Mouse (Mus musculus) 3134 (cell line): ENCODE data around the gene Nutf2-ps1.

Source experiments
- DNase-seq: peaks from one replicate; pipeline ENCODE4 v3.0.0-alpha.2; 2011; ENCODE audit warnings: low spot score; ENCODE audit not compliant: insufficient read length; ENCODE audit errors: extremely low read depth

Nutf2-ps1 gene

GRCm38 (mm10) chr19:53571501-53572428 is 17.1 kb downstream of the Nutf2-ps1 start:
- no peak for DNase-seq

- no peak for DNase-seq
Observed at GRCm38 (mm10) chr19:53571056-53571455, 17.8 kb downstream of the Nutf2-ps1 start.

- no peak for DNase-seq
Observed at GRCm38 (mm10) chr19:53568553-53568952, 20.3 kb downstream of the Nutf2-ps1 start.

GRCm38 (mm10) chr19:53567864-53568263 is 21.0 kb downstream of the Nutf2-ps1 start:
- no peak for DNase-seq

GRCm38 (mm10) chr19:53565565-53566277 is 23.1 kb downstream of the Nutf2-ps1 start:
- DNase-seq = peak; percentile 61

- no peak for DNase-seq
Observed at GRCm38 (mm10) chr19:53564174-53564573, 24.7 kb downstream of the Nutf2-ps1 start.

- DNase-seq = no peak
Observed at GRCm38 (mm10) chr19:53560436-53560835, 28.4 kb downstream of the Nutf2-ps1 start.

GRCm38 (mm10) chr19:53557267-53557936 is 31.5 kb downstream of the Nutf2-ps1 start:
- DNase-seq = no peak

GRCm38 (mm10) chr19:53556841-53557240 is 32.0 kb downstream of the Nutf2-ps1 start:
- DNase-seq = no peak

GRCm38 (mm10) chr19:53554981-53555616 is 33.8 kb downstream of the Nutf2-ps1 start:
- DNase-seq = peak; percentile 70

GRCm38 (mm10) chr19:53554402-53554801 is 34.5 kb downstream of the Nutf2-ps1 start:
- no peak for DNase-seq

GRCm38 (mm10) chr19:53552795-53553194 is 36.1 kb downstream of the Nutf2-ps1 start:
- DNase-seq = no peak

GRCm38 (mm10) chr19:53552216-53552786 is 36.6 kb downstream of the Nutf2-ps1 start:
- peak; percentile 41 for DNase-seq

- no peak for DNase-seq
Observed at GRCm38 (mm10) chr19:53550972-53551371, 37.9 kb downstream of the Nutf2-ps1 start.

GRCm38 (mm10) chr19:53547597-53547996 is 41.3 kb downstream of the Nutf2-ps1 start:
- DNase-seq = no peak

- no peak for DNase-seq
Observed at GRCm38 (mm10) chr19:53544923-53545561, 43.8 kb downstream of the Nutf2-ps1 start.

- DNase-seq = no peak
Observed at GRCm38 (mm10) chr19:53543602-53544001, 45.3 kb downstream of the Nutf2-ps1 start.

- DNase-seq = no peak
Observed at GRCm38 (mm10) chr19:53539296-53539695, 49.6 kb downstream of the Nutf2-ps1 start.

- no peak for DNase-seq
Observed at GRCm38 (mm10) chr19:53538796-53539195, 50.1 kb downstream of the Nutf2-ps1 start.
